Mouse (Mus musculus) forebrain, embryonic 12.5 days (tissue): Measurements from ENCODE around the gene Rhof. TPM values are rescaled to one million over a fixed set of nuclear protein-coding genes. Genes with fewer than 3 reads are reported as not detected.

ENCODE experiments used
- ATAC-seq: fragments of 200-750 bp; cut with Nextera tagmentation; 2 replicates; pipeline ENCODE4 v1.8.0; 2017; ENCODE audit warnings: moderate TSS enrichment; ENCODE audit not compliant: low FRiP score
- H3K27ac ChIP-seq: fragments of 300-500 bp; sonication (generic); 2 replicates; pipeline ENCODE4 v1.5.1; 2016; ENCODE audit warnings: mild to moderate bottlenecking
- H3K27me3 ChIP-seq: fragments of 300-500 bp; sonication (generic); 2 replicates; pipeline ENCODE4 v1.6.1; 2016; ENCODE audit warnings: mild to moderate bottlenecking
- H3K36me3 ChIP-seq: fragments of 300-500 bp; sonication (generic); replicated peaks from 2 replicates; pipeline ENCODE4 v1.6.1; 2016; ENCODE audit warnings: mild to moderate bottlenecking
- H3K4me1 ChIP-seq: fragments of 300-500 bp; sonication (generic); 2 replicates; pipeline ENCODE4 v1.6.1; 2016
- H3K4me2 ChIP-seq: fragments of 300-500 bp; sonication (generic); 2 replicates; pipeline ENCODE4 v1.6.1; 2016; ENCODE audit warnings: mild to moderate bottlenecking, moderate library complexity
- H3K4me3 ChIP-seq: fragments of 300-500 bp; sonication (generic); replicated peaks from 2 replicates; pipeline ENCODE4 v1.5.1; 2016; ENCODE audit warnings: mild to moderate bottlenecking
- H3K9ac ChIP-seq: fragments of 300-500 bp; sonication (generic); 2 replicates; pipeline ENCODE4 v1.6.1; 2016; ENCODE audit warnings: mild to moderate bottlenecking
- H3K9me3 ChIP-seq: fragments of 300-500 bp; sonication (generic); 2 replicates; pipeline ENCODE4 v1.6.1; 2016
- WGBS: fragments of 180-500 bp; shearing (Covaris S2); methylation state at CpG from one replicate; pipeline ENCODE4 v1.1.7; 2016; 5-methylcytosine and 5-hydroxymethylcytosine counted together
- polyA plus RNA-seq: library from polyadenylated mRNA; unstranded; fragments of >200 nt; fragmentation: Nextera tagmentation; extraction: Ambion mirVana; gene quantifications from 2 replicates; pipeline ENCODE4 v1.2.1, GENCODE M21; 2016

Gene Rhof
- polyA plus RNA-seq, 1 experiment from 2014 or later = 2.8 TPM

DNA sequence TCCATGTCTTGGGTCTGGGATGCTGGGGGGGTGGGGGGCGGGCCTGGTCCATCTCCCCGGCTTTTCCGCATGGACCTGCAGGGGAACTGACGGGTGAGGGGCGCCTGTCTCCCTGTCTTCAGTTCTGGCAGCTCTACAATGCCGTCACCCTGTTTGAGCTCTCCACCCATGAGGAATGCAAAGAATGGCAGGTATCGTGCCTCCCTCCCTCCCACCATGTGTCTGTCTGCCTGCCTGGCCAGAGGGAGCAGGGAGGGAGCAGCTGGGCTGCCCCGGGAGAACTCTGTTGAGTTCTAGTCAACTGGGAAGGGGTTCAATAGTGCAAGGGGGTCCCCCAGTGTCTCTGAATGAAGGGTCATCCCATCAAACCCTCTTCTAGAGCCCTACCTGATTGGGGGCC is 16.4 kb downstream of the Rhof start:
- no peak for ATAC-seq
- H3K27me3 ChIP-seq = no peaks in the 10 kb centered on the region
- H3K4me2 ChIP-seq = no peak overlapping the region
- WGBS = 76% methylated on average over 8 of the region's 8 CpGs
- no peak overlapping the region for H3K27ac ChIP-seq
- no peak overlapping the region for H3K9ac ChIP-seq
- H3K36me3 ChIP-seq = no peaks in the 10 kb centered on the region
- H3K9me3 ChIP-seq = no peaks in the 10 kb centered on the region
- no peak overlapping the region for H3K4me3 ChIP-seq
- peaks cover 12% of the 10 kb centered on the region; the same call in 1 of the 2 replicates for H3K4me1 ChIP-seq

GRCm38 (mm10) chr5:123114924-123115323 is 17.6 kb downstream of the Rhof start:
- no peak for ATAC-seq

GRCm38 (mm10) chr5:123114109-123114508 is 18.4 kb downstream of the Rhof start:
- H3K9ac ChIP-seq = no peak overlapping the region
- H3K4me1 ChIP-seq = peaks cover 23% of the 10 kb centered on the region

More at GRCm38 (mm10) chr5:123114924-123115323, 17.6 kb downstream of the Rhof start:
- H3K27ac ChIP-seq = no peak overlapping the region
- H3K36me3 ChIP-seq = no peaks in the 10 kb centered on the region
- H3K9ac ChIP-seq = 0 out of 2 replicates have a peak overlapping the region, but pooled peaks have one; percentile 12
- WGBS = 46% methylated on average over 7 of the region's 7 CpGs
- no peaks in the 10 kb centered on the region for H3K9me3 ChIP-seq
- H3K4me2 ChIP-seq = no peak overlapping the region
- no peaks in the 10 kb centered on the region for H3K27me3 ChIP-seq
- peaks cover 14% of the 10 kb centered on the region for H3K4me1 ChIP-seq
- H3K4me3 ChIP-seq = no peak overlapping the region

DNA sequence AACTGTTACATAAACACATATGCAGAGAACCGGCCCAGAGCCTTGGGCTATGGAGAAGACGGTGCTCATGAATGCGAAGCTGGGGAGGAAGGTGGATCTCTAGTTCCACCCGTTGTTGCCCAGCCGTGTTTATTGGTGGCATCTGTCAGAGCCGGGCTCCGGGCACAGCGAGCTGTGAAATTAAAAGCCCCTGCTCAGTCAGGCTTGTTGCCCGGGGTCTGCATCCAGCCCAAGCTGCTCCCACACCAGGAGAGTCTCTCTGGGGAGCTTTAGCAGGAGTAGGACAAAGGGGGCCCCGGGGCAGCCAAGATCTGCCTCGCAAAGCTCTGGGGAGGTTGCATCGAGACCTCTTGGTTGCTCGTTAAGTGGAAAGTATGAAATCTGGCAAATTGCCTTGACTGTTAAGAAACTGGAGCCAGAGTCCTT is 22.2 kb downstream of the Rhof start:
- Histone ChIP-seq H3K4me3 (no peak overlapping the region), H3K27me3 (no peaks in the 10 kb centered on the region), H3K4me1 (peaks cover 26% of the 10 kb centered on the region), H3K9me3 (no peaks in the 10 kb centered on the region), H3K9ac (no peak overlapping the region), H3K36me3 (no peaks in the 10 kb centered on the region), H3K4me2 (no peak overlapping the region), H3K27ac (peak overlapping the region; percentile 46; the same call in 1 of the 2 replicates)
- WGBS = 51% methylated on average over 13 of the region's 13 CpGs
- ATAC-seq = no peak

More at GRCm38 (mm10) chr5:123114109-123114508, 18.4 kb downstream of the Rhof start:
- Histone ChIP-seq H3K4me2 (no peak overlapping the region), H3K4me3 (no peak overlapping the region), H3K36me3 (no peaks in the 10 kb centered on the region), H3K27me3 (no peaks in the 10 kb centered on the region), H3K9me3 (no peaks in the 10 kb centered on the region), H3K27ac (no peak overlapping the region)
- WGBS = 68% methylated on average over 11 of the region's 11 CpGs
- ATAC-seq = no peak

DNA sequence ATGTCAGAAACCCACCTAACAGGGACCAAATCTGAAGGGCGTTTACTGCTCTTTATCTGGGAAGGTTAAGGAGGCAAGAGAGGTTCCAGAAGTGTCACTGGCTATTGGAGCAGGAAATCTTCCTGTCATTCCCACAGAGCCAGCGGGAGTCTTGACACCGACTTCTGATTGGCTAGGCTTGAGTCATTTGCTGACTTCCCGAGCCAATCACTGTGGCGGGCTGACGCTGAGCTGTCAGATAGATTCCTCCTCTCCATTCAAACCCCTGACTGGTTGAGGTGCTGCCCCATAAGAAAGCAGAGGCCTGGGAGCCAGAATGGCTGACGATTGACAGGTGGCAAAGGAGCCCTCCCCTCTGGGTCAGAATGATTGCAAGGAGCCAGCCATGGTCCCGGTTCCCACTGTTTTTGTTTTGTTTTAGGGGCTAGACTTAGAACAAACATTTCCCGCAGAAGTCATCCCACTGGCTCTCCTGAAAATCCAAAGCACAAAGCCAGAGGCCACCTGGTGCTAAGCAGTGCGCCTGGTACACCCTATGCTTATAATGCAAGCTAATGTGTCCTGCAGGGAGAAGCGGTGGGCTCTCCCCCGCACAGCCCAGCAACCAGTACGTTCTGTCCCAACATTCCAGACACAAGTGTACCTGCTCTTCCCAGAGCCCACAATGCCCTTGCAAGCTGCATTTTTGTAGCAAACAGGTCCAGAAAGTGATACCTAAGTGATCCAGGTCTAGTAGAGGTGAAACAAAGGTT is 22.9 kb downstream of the Rhof start:
- 32% methylated on average over 13 of the region's 13 CpGs for WGBS
- peak overlapping the region; percentile 44 for H3K9ac ChIP-seq
- peak overlapping the region; percentile 25 for H3K4me2 ChIP-seq

GRCm38 (mm10) chr5:123104769-123105168 is 27.7 kb downstream of the Rhof start:
- no peak for ATAC-seq

More for the DNA sequence above, 22.9 kb downstream of the Rhof start:
- no peak overlapping the region; the same call in 1 of the 2 replicates for H3K4me3 ChIP-seq
- no peaks in the 10 kb centered on the region for H3K9me3 ChIP-seq
- peak; percentile 55; the same call in 1 of the 2 replicates for ATAC-seq
- peak overlapping the region; percentile 46; the same call in 1 of the 2 replicates for H3K27ac ChIP-seq
- peaks cover 22% of the 10 kb centered on the region for H3K4me1 ChIP-seq
- no peaks in the 10 kb centered on the region for H3K36me3 ChIP-seq
- no peaks in the 10 kb centered on the region for H3K27me3 ChIP-seq

GRCm38 (mm10) chr5:123103556-123103955 is 28.9 kb downstream of the Rhof start:
- Histone ChIP-seq H3K27me3 (no peaks in the 10 kb centered on the region), H3K4me3 (no peak overlapping the region), H3K9ac (no peak overlapping the region), H3K4me2 (no peak overlapping the region), H3K36me3 (no peaks in the 10 kb centered on the region; the same call in 1 of the 2 replicates), H3K27ac (no peak overlapping the region), H3K4me1 (no peaks in the 10 kb centered on the region), H3K9me3 (no peaks in the 10 kb centered on the region)
- no peak for ATAC-seq
- 84% methylated on average over 8 of the region's 8 CpGs for WGBS

More at GRCm38 (mm10) chr5:123104769-123105168, 27.7 kb downstream of the Rhof start:
- no peaks in the 10 kb centered on the region for H3K9me3 ChIP-seq
- no peaks in the 10 kb centered on the region; the same call in 1 of the 2 replicates for H3K36me3 ChIP-seq
- H3K27ac ChIP-seq = no peak overlapping the region
- peaks cover 10% of the 10 kb centered on the region for H3K4me1 ChIP-seq
- H3K4me3 ChIP-seq = no peak overlapping the region
- no peaks in the 10 kb centered on the region for H3K27me3 ChIP-seq
- H3K4me2 ChIP-seq = no peak overlapping the region
- H3K9ac ChIP-seq = no peak overlapping the region
- WGBS = 82% methylated on average over 6 of the region's 6 CpGs

DNA sequence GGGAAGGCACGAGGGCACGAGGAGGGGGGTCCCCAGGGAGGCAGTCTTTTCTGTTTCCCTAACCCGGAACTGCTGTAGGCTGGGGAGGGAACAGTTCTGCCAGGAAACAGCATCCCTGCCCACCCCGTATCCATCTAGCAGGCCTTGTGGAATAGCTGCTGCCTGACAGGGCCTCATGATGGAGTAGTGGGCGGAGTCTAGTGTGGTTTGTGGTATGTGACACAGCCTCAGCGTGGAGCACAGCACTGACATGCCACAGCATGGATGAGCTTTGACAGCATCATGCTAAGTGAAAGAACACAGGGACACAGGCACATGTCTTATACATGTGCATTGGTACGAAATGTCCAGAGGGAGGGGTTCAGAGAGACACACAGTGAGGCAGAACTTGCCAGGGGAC is 30.1 kb downstream of the Rhof start:
- Histone ChIP-seq H3K9ac (no peak overlapping the region), H3K27ac (0 out of 2 replicates have a peak overlapping the region, but pooled peaks have one; percentile 16), H3K27me3 (no peaks in the 10 kb centered on the region), H3K4me3 (no peak overlapping the region), H3K9me3 (no peaks in the 10 kb centered on the region), H3K36me3 (no peaks in the 10 kb centered on the region; the same call in 1 of the 2 replicates), H3K4me1 (no peaks in the 10 kb centered on the region), H3K4me2 (no peak overlapping the region)
- no peak for ATAC-seq
- WGBS = 76% methylated on average over 7 of the region's 7 CpGs

DNA sequence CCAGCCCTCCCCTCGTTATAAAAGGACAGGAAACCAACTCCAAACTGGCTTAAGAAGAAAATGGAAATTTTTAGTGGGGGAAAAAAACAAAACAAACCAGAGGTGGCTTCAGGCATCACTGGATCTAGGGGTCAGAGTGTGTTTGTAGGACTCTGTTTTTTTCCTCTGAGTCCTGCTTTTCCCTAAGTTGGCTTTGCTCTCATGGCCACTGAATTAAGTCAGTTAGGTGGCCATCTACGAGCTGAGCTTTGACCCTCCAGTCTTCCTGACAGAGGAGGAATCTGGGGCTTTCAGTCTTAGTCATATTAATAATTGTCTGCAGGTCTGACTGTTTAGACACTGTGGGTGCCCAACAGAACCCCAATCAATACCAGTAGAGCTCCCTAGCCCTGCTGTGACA is 34.0 kb downstream of the Rhof start:
- no peak overlapping the region for H3K27ac ChIP-seq
- H3K36me3 ChIP-seq = no peaks in the 10 kb centered on the region; the same call in 1 of the 2 replicates
- no peak overlapping the region for H3K4me3 ChIP-seq
- ATAC-seq = no peak
- 70% methylated on average over 2 of the region's 2 CpGs for WGBS
- H3K27me3 ChIP-seq = no peaks in the 10 kb centered on the region
- no peaks in the 10 kb centered on the region for H3K9me3 ChIP-seq
- no peaks in the 10 kb centered on the region for H3K4me1 ChIP-seq
- H3K9ac ChIP-seq = no peak overlapping the region
- H3K4me2 ChIP-seq = no peak overlapping the region

DNA sequence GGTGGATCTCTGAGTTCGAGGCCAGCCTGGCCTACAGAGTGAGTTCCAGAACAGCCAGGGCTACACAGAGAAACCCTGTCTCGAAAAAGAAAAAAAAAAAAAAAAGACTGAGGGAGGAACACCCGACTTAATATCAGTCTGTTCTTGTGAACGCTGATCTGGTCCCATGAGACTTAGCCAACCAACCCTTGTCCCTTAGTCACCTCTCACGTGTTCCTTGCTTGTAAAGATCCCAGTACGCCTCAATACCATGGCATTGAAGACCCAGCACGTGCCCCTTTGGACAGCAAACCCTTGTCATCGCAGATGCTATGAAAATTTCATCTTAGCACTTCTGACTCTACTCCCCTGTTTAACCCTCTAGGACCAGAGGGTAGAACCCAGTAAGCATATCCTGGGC is 36.2 kb downstream of the Rhof start:
- H3K27me3 ChIP-seq = no peaks in the 10 kb centered on the region
- H3K27ac ChIP-seq = no peak overlapping the region
- H3K9ac ChIP-seq = no peak overlapping the region
- H3K4me2 ChIP-seq = no peak overlapping the region
- H3K36me3 ChIP-seq = no peaks in the 10 kb centered on the region; the same call in 1 of the 2 replicates
- no peak for ATAC-seq
- 92% methylated on average over 8 of the region's 8 CpGs for WGBS
- no peaks in the 10 kb centered on the region for H3K4me1 ChIP-seq
- H3K4me3 ChIP-seq = no peak overlapping the region
- no peaks in the 10 kb centered on the region for H3K9me3 ChIP-seq

DNA sequence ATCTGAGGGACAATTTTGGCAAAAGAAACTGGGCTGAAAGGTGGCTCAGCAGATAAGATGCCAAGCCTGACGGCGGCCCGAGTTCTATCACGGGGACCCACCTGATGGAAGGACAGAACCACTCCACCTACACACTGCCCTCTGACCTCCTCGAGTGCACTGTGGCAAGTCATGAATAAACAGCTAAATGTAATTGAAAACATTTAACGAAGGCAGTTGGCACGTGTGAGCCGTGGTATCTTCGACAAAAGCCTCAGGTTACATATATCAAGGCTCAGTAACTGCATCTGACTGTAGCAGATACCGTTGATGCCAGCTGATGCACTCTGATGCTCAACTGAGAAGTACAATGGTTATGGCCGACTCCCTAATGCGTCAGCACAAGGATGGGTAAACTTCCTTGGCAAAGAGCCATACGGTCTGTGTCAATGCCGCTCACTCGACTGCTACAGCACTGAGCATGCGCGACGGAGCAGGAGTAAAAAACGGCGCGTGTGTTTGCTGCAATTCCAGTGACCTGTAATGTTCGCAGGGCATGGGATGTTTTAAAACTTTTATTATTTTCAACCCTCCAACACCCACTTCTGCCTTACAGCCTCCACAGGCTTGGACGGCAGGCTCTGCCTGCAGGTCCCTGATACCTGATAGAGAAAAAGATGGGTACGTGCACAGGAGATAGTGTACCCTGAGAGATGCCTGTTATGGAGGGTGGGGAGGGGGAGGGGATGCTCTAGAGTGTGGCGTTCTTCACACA is 38.1 kb downstream of the Rhof start:
- Histone ChIP-seq H3K36me3 (no peaks in the 10 kb centered on the region), H3K4me1 (no peaks in the 10 kb centered on the region), H3K4me2 (no peak overlapping the region), H3K27me3 (no peaks in the 10 kb centered on the region), H3K9ac (no peak overlapping the region), H3K9me3 (no peaks in the 10 kb centered on the region), H3K27ac (no peak overlapping the region), H3K4me3 (no peak overlapping the region)
- ATAC-seq = no peak
- WGBS = 88% methylated on average over 25 of the region's 25 CpGs

DNA sequence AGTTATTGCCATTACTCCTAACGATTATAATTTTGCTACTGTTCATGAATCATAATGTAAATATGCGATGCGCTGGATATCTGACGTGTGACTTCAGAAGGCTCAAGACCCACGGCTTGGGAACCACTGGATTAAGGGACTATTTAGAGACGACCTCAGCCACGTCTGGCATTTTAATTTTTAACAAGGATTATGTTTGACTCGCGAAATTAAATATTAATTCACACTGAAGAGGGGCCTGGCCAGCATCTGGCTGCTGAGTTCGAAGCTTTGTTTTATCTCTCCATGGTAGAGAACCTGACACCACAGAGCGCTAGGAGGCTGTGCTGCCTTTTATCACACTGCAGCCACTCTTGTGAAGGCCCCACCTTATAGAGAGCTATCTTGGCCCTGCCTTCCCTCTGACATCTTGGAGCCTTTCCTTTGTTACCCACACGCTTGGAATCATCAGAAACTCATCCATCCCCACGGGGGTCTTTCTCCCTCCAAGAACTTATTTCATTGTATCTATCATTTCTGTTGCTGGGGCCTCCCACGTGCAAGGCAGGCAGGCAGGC is 39.3 kb downstream of the Rhof start:
- H3K27me3 ChIP-seq = no peaks in the 10 kb centered on the region
- H3K9me3 ChIP-seq = no peaks in the 10 kb centered on the region
- H3K4me2 ChIP-seq = no peak overlapping the region
- H3K27ac ChIP-seq = no peak overlapping the region
- WGBS = 86% methylated on average over 14 of the region's 14 CpGs
- no peaks in the 10 kb centered on the region for H3K4me1 ChIP-seq
- H3K9ac ChIP-seq = no peak overlapping the region
- no peak for ATAC-seq
- no peaks in the 10 kb centered on the region for H3K36me3 ChIP-seq
- H3K4me3 ChIP-seq = no peak overlapping the region
